Mouse (Mus musculus) heart, adult 11 months (tissue): ENCODE results near the gene Me3.
A peak's percentile ranks its signal among the peaks of the same experiment; 100 is the strongest.

Experiments
- DNase-seq: peaks from one replicate; pipeline ENCODE4 v3.0.0; 2022

Gene Me3

GRCm38 (mm10) chr7:89632342-89633251, at the start of gene Me3:
TSS of gene Me3 (plus strand) at chr7:89632392.
- peak; percentile 98 for DNase-seq

- DNase-seq: peak; percentile 82
Observed at GRCm38 (mm10) chr7:89590039-89590438, 42.2 kb upstream of the Me3 start.

- no peak for DNase-seq
Observed at GRCm38 (mm10) chr7:89590542-89591251, 41.5 kb upstream of the Me3 start.

GRCm38 (mm10) chr7:89595813-89596212, 36.4 kb upstream of the Me3 start:
- no peak for DNase-seq

- DNase-seq: no peak
Observed at GRCm38 (mm10) chr7:89605589-89606536, 26.3 kb upstream of the Me3 start.

- DNase-seq: no peak
Observed at GRCm38 (mm10) chr7:89607329-89607728, 24.9 kb upstream of the Me3 start.

- no peak for DNase-seq
Observed at GRCm38 (mm10) chr7:89611236-89611635, 21.0 kb upstream of the Me3 start.

- DNase-seq: no peak
Observed at GRCm38 (mm10) chr7:89616235-89616634, 16.0 kb upstream of the Me3 start.

GRCm38 (mm10) chr7:89623331-89623730, 8.9 kb upstream of the Me3 start:
- DNase-seq: no peak

- no peak for DNase-seq
Observed at GRCm38 (mm10) chr7:89627393-89627792, 4.8 kb upstream of the Me3 start.

- no peak for DNase-seq
Observed at GRCm38 (mm10) chr7:89628006-89628405, 4.2 kb upstream of the Me3 start.

GRCm38 (mm10) chr7:89629006-89629405, 3.2 kb upstream of the Me3 start:
- DNase-seq: no peak

- no peak for DNase-seq
Observed at GRCm38 (mm10) chr7:89629914-89630313, 2.3 kb upstream of the Me3 start.

- DNase-seq: peak; percentile 86
Observed at GRCm38 (mm10) chr7:89630796-89631195, 1.4 kb upstream of the Me3 start.

GRCm38 (mm10) chr7:89640533-89640932, 8.3 kb downstream of the Me3 start:
- peak; percentile 85 for DNase-seq

- DNase-seq: peak; percentile 85
Observed at GRCm38 (mm10) chr7:89640944-89641661, 8.9 kb downstream of the Me3 start.

GRCm38 (mm10) chr7:89645015-89645414, 12.8 kb downstream of the Me3 start:
- DNase-seq: no peak

GRCm38 (mm10) chr7:89647864-89648263, 15.7 kb downstream of the Me3 start:
- DNase-seq: no peak

GRCm38 (mm10) chr7:89657183-89657582, 25.0 kb downstream of the Me3 start:
- DNase-seq: no peak

GRCm38 (mm10) chr7:89657692-89658212, 25.6 kb downstream of the Me3 start:
- DNase-seq: peak; percentile 91

- peak; percentile 96 for DNase-seq
Observed at GRCm38 (mm10) chr7:89664197-89664596, 32.0 kb downstream of the Me3 start.

- no peak for DNase-seq
Observed at GRCm38 (mm10) chr7:89666361-89666760, 34.2 kb downstream of the Me3 start.
